Mouse (Mus musculus) erythroblast, embryonic 14.5 days (primary cell): ENCODE measurements around the gene Itga9.

Experiments
- GATA1 ChIP-seq: IDR thresholded peaks from 2 replicates; pipeline ENCODE4 v1.6.1; 2012; ENCODE audit warnings: low read length, inconsistent platforms, mixed read lengths
- TAL1 ChIP-seq: IDR thresholded peaks from 3 replicates; pipeline ENCODE4 v1.6.1; 2012; ENCODE audit warnings: low read length, inconsistent platforms, mixed read lengths

DNA sequence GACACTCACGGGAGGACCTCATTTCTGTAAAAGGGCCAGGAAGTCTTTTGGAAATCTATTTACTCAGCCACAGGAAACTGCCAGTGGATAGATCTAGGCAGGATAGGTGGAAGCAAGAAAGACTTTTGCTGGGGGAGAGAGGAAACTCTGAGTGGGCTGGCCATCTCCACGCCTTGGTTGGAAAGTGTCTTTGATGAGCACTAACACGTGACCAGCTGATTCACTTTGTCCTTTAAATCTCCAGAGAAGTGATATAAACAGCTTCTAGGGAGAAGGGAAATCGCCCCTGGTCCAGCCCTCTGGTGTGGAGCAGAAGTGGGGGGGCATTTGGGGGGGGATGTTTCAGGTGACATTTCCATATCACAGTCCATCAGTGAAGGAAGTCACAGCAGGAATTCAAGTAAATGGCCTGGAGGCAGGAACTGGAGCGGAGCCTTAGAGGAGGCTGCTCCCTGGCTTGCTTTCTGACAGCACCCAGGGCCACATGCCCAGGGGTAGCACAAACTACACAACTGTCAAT lies 124.4 kb downstream of the Itga9 start:
- no peak for TF ChIP-seq TAL1
- TF ChIP-seq GATA1, result no peak
